Mouse (Mus musculus): Measurements from ENCODE around the gene Fermt1. TPM values are rescaled to one million over a fixed set of nuclear protein-coding genes. Genes with fewer than 3 reads are reported as not detected.

Fermt1 gene
- polyA plus RNA-seq, 1 experiment, result 3.1 TPM

DNA sequence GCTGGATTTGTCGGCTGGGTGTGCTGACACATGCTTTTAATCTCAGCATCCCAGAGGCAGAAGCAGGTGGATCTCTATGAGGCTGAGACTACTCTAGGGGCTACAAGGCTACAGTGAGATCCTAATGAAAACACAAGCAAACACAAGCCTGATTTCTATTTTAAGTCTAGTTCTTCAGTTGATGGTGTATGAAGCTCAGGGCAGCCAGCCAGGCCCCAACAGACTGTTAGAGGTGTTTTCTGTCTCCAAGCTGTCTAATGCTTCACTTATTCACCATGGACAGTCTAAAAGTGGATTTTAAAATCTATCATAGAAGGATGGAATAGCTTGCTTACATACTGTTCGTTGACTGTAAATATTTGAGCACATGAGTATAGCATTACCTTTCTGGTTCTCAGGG is 84.2 kb downstream of the Fermt1 start:
- DNase-seq (ENCODE audit: low read depth), result no peak

DNA sequence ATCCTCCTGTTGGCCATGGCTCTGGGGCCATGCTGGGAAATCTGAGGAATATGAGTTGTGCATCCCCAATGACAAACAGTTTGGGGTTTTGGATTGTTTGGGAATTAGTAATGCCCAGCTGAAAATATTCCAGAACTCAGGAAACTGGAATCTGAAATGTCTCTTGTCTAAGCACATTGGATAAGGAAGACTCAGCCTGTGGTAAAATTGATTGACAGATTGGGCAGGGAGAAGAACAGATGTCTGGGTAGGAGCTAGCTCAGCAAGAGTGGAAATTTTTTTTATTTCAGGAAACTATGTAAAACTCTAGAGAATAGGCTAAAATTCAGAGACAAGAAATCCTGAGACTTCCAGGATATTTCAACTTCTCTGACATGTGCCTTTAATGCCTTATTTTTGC is 85.3 kb downstream of the Fermt1 start:
- no peak for DNase-seq (ENCODE audit: low read depth)

DNA sequence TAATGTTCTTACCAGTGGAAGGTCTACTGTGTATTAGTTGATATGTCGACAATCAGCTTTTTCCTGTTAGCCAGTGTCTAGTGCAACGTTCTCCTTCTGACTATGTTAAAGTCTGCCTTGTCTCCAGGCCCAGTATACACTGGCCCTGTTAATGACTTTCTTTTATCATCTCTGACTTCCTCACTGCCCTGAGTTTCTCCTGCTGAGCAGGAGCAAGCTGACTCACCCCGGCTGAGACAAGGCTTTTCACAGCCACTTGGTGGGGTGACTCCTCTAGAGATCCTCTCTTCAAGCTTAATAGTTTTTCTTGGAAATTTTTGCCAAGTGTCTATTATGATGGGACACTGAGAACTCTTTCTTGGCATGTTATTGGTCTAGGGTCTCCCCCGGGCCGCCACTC is 89.4 kb downstream of the Fermt1 start:
- no peak for DNase-seq (ENCODE audit: low read depth)

Other genes starting within 250 kb of the Fermt1 start
- 0.05 TPM in 1 of 2 replicates, not detected in the other for gene Chgb, start 164.6 kb downstream of the Fermt1 start, polyA plus RNA-seq (2012; rRNA removed)
- gene Trmt6, start 129.9 kb downstream of the Fermt1 start, polyA plus RNA-seq (2012; rRNA removed), result 5.6 and 6.7 TPM in 2 replicates
- 1.7 and 2.3 TPM in 2 replicates for gene Mcm8, start 129.8 kb downstream of the Fermt1 start, polyA plus RNA-seq (2012; rRNA removed)
- 25.3 and 37.3 TPM in 2 replicates for gene Crls1, start 99.2 kb downstream of the Fermt1 start, polyA plus RNA-seq (2012; rRNA removed)
- gene Lrrn4, start 65.0 kb downstream of the Fermt1 start, polyA plus RNA-seq (2012; rRNA removed), result 13.3 and 14.0 TPM in 2 replicates

Measured in gonadal fat pad, adult 2 months (tissue).